Comparison of ENCODE assay signal across 16 mouse cellular contexts in genomic region chr16:38425374-38425773, GRCm38 (mm10). TPM values are rescaled to one million over a fixed set of nuclear protein-coding genes. Genes with fewer than 3 reads are reported as not detected.
"Had no signal": no experiment of that assay in that cellular context is flagged by ENCODE, and none has a peak within 500 bp of the region (broad histone marks: within the 10 kb centered on the region; RNA-seq: fewer than 3 reads in every experiment).

No protein-coding gene starts in this region.

- DNase-seq: kidney, postnatal 14 days; layer of hippocampus, postnatal 36 days; liver, embryonic 13.5 days; lung, adult 2 months; lung, postnatal 14 days; lung, postnatal 4 days; thymus, adult 2 months; thymus, postnatal 14 days; thymus, postnatal 4 days had no signal

- H3K4me3 ChIP-seq: left cerebral cortex, adult 2 months; liver, embryonic 13.5 days; midbrain, embryonic 12.5 days; midbrain, embryonic 15.5 days had no signal

- H3K27ac ChIP-seq: left cerebral cortex, adult 2 months; liver, embryonic 13.5 days; midbrain, embryonic 12.5 days; midbrain, embryonic 15.5 days; stomach, postnatal 0 days had no signal

RNA-seq across cellular contexts. Expression of gene Pla1a, which starts 7.6 kb away (rescaled TPM):
- total RNA-seq: megakaryocyte progenitor cell, adult 5-6 weeks; megakaryocyte-erythroid progenitor cell, adult 5-6 weeks; monocyte, adult 5-6 weeks had no signal

RNA-seq across cellular contexts. Expression of gene Cd80, which starts 30.0 kb away (rescaled TPM):
- total RNA-seq: megakaryocyte-erythroid progenitor cell, adult 5-6 weeks had no signal
